Mouse (Mus musculus) cerebellum, postnatal 10 days (tissue): Measurements from ENCODE around the gene Klk10.

Experiments used
- DNase-seq, 2 experiments: peaks; one replicate each; pipeline ENCODE4 v3.0.0; 2021; ENCODE audit warnings: mixed read lengths in 2 of 2

Klk10 gene

DNA sequence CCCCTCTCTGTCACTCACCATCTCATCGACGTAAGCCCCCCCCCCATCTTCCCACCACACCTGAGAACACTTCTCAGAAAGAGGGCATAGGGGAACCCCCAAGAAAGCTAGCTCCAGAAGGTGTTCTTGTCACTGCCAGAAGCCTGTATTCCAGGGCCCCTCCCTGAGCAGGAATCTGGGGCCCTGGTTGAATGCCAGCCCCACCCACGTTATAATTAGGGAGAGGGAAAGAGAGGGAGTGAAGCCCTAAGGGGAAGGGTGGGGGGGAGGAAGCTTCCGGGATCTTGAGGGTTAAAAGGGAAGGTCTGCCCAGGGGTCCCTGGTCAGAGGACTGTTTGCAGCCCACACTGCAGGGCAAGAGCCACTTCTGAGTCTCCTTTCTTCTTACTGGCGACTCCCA lies at the start of gene Klk10:
TSS of gene Klk10 (plus strand) at position 290 of the 400 bp plus-strand sequence.
- DNase-seq: no peak

DNA sequence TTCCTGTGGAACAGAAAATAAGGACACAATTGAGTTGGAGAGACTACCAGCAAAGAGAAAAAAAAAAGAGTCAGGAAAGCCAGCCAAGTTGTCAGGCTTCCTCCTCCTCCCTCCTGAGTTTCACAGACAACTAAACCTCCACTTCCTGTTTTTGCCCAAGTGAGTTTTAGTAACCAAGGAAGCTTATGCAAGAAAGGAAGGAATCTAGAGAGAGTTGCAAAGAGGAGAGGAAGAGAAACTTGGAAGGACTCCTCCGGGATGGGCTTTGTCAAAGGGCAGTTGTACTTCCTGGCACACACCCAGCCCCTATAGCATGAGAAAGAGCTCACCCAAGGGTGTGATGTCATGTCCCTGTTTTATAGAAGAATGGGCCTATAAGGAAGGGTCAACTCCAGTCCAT lies 33.0 kb upstream of the Klk10 start:
- DNase-seq: peak in 1 of 2 experiments; percentile 7

DNA sequence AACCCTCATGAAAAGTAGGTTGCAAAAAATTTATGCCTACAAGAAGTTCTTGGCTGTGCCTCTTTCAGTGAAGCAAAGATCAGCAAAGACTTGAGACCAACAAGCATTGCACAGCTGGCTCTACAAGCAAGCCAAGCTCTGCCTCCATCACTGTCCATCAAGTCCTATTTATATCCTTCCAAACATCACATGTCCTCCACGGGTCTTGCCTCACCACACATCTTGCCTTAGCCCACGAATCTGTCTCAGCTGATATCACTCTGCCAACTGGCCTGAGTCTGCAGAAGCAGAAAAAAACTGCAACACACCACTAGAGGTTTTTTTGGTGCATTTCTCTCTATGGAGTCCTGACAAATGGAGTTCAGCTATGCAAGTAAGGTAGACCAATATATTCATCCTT lies 28.0 kb upstream of the Klk10 start:
- no peak for DNase-seq

DNA sequence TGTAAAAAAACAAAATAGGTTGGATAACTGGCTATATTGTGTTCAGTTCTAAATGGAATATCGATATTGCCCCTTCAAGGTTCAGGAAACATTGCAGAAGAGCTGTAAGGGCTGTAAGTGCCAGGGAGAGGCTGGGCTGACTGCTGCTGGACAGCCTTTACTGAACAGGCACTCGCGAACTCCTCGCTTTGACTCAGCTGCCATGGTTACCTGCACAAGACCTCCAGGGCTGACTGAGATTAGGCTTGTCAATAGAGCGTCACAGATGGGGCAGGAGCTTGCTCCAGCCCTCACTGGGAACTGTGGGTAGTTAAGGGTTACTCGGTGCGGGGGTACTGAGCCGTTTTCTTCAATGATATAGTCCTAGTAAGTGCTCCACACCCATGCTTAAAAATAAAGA lies 14.4 kb upstream of the Klk10 start:
- no peak for DNase-seq

DNA sequence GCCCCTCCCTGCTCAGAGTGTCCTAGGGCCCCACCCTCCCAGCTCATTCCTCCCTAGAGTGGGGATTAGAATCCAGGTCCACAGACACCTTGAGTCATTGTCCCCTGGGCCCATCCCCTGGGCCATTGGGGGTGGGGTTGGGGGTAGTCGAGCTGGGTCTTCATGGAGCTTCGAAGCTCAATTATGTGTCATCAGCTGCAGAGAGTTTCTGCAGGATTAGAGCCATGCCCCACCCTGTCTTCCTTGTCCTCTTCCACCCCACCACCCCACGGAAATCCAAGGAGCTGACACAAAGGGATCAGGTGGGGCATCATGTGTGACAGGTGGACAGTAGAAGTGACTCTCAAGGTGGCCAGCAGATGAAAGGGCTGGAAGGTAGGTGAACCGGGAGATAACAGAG lies 12.2 kb upstream of the Klk10 start, which contains the start of gene Klk12:
TSS of gene Klk12 (plus strand) at position 301 of the 400 bp plus-strand sequence.
- no peak for DNase-seq

DNA sequence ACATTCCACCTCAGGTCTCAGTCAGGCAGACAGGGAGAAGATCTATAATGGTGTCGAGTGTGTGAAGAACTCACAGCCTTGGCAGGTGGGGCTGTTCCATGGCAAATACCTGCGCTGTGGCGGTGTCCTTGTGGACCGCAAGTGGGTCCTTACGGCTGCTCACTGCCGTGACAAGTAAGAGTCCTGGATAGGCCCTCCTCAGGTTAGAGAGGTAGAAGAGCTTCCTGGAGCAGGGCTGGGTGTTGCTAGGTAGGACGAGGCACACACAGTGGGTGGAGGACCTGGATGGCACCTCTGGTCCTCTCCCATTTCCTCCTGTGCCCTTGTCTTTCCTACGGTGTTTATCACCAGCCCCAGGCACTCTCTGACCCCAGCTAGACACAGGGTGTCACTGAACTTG lies 11.2 kb upstream of the Klk10 start:
- no peak for DNase-seq

DNA sequence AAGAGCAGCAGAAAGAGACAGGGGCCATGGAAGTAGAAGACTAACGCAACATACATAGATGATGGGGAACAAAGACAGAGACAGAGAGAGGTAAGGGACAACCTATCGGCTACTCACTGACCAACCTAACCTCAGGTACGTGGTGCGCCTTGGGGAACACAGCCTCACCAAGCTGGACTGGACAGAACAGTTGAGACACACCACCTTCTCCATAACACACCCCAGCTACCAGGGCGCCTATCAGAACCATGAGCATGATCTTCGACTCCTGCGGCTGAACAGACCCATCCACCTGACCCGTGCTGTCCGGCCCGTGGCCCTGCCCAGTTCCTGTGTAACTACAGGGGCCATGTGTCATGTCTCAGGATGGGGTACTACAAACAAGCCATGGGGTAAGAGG lies 10.1 kb upstream of the Klk10 start:
- DNase-seq: no peak

DNA sequence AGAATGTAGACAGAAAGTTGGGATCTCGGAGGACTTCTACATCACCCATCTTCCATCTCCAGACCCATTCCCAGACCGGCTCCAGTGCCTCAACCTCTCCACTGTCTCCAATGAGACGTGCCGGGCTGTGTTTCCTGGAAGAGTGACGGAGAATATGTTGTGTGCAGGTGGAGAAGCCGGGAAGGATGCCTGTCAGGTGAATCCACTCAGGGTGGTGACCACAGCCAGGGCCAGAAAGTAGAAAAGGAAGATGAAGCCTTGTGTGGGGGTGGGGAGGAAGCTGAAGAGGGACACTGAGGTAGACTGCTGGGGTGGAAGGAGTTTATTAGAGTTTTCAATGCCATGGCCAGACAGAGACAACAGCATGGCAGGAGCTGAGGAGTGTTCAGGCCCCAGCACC lies 8.9 kb upstream of the Klk10 start:
- DNase-seq: no peak

DNA sequence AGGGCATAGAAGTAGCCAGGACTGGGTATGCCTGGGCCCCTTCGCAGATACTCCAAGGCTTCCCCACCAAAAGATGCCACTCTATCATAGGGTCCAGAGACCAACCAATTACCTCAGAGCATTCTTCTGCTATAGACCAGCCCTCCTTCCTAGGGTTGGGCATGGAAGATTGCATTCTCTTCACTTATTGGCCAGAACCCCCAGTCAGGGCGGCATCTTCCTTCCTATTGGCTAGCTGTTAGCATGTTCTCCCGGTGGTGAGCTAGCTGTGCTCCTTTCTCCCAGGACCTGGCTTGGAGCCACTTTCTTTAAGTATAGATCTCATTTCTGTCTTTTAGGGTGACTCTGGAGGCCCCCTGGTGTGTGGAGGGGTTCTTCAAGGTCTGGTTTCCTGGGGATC lies 7.9 kb upstream of the Klk10 start:
- DNase-seq: no peak

DNA sequence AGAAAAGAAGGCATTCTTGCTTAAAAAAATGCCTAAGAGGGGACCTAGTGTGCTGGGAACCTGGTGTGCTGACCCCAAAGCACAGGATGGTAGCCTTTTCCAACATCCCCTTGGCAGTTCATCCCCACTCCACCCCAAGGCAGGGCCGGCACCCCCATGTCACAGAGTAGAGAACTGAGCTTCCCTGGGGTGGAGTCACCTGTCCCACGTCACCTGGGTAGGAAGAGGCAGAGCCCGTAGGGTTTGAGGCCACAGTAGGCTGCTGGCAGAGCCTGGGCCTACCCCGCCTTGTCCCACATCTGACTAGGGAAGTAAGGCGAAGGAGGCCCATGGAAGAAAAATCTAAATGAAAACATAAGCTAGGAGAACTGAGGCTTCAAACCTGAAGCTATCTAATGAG lies 6.5 kb upstream of the Klk10 start, which contains the start of gene Klk11:
TSS of gene Klk11 (plus strand) at position 241 of the 400 bp plus-strand sequence.
- DNase-seq: no peak

DNA sequence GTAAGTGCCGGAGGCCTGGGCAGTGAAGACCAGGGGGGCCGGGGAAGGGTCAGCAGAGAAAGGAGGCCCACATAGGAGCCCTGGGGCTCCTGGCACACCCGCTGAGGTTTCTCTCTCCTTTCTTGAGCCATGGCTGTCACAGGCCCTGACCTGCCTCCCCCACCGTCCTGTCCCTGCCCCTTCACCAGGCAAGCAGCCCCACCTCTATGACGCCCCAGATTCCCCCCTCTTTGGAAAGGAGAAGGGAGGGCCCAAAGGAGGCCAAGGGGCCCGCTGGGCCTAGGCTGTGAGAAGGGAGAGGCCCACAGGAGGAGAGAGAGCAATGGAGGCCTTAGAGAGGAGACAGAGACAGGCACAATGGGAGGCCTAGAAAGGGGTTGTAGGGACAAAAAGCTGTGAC lies 6.0 kb upstream of the Klk10 start:
- no peak for DNase-seq

DNA sequence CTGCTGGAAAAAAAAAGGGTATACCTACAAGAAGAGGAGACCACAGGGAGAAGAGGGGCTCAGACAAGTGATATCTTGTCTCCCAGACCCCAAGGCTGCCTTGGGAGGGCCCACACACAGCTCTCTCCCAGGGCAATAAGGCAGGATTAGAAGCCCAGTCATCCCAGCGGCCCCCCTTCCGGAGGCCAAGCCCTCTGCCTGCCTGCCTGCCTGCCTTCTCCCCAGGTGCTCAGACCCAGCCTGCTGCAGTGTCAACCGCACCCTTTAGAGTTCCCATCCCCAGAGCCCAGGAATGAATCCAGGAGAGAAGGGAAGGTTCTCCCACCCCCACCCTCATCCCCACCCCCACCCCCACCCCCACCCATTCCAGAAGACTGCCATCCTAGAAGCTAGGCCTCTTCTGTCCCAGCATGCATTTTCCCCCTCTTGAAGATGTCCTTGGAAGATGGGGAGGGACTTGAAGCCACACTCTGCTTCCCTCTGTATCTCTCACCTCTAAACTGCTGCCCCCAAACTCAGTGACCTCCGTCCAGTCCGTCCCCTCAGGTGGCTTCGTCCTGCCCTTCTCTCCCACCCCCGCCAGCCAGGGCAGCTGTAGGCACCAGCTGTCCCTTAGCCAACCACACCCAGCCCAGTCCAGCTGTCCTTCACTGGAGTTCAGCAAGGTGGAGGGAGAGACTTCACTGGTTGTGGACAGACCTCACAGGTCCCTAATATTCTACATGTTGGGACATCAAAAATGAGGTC lies 5.4 kb upstream of the Klk10 start:
- no peak for DNase-seq

DNA sequence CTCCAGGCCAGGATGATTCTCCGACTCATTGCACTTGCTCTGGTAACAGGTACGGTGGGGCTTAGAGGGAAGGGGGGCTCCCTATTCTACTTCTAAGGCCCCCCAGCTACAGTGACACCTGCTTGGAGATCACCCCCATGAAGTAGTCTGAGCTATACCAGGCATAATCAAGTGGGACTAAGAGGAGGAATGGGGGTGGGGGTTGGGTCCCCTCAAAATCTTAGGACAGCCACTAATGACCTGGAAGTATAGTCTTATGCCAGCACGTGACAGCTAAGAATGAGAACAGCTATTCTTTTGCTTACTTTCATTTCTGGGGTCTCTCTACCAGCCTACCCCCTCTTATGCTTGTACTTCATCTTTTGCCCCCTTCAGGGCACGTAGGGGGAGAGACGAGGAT lies 4.3 kb upstream of the Klk10 start:
- DNase-seq: no peak

DNA sequence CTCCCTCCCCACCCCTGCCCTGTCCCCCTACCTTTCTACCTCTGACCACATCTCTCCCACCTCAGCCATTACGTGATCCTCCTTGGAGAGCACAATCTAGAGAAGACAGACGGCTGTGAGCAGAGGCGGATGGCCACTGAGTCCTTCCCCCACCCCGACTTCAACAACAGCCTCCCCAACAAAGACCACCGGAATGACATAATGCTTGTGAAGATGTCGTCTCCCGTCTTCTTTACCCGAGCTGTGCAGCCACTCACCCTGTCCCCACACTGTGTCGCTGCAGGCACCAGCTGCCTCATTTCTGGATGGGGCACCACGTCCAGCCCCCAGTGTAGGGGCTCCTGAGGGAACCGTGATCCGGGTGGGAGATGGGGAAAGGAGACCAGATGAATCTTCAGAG lies 3.4 kb upstream of the Klk10 start:
- DNase-seq: no peak

DNA sequence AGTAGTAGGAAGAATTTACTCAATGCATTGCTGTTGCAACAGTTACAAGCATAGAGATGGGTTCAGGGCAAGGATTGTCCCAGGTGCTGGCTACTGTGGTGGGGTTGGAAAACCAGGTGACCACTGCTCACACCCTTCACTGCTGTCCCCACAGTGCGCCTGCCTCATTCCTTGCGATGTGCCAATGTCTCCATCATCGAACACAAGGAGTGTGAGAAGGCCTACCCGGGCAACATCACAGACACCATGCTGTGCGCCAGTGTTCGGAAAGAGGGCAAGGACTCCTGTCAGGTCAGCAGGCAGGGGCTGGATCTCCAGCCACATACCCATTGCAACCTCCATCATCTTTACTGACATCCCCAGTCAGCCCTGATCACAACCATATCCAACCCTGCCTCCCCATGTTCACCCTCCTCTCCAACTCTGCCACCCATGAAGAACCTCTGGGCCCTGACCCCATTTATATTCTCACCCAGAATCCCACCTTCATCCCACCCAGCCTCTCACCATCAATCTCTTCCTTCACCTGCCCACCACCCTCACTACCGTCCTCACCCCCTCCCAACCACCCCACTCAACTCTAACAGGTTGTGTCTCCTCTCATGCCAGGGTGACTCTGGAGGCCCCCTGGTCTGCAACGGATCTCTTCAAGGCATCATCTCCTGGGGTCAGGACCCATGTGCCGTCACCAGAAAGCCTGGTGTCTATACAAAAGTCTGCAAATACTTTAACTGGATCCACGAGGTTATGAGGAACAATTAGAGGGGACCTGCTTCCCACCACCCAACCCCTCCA lies 2.5 kb upstream of the Klk10 start:
- DNase-seq: no peak

DNA sequence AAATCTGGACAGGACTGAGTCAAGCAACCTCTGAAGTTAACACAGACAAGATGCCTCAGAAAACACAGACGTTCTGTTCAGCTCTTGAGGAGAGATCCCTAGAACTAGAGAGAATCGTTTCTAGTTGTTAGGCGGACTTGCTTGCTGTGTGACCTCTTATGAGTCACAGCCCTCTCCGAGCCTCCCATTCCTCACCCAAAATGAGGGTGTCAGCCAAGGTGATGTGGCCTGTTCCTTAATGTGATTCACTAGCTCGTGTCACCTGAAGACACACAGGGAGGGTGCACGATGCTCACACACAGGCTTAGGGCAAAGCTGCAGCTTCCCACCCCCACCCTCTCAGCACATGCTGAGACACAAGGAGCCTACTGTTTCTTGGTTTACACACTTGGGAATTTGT lies 594 bp upstream of the Klk10 start:
- no peak for DNase-seq

DNA sequence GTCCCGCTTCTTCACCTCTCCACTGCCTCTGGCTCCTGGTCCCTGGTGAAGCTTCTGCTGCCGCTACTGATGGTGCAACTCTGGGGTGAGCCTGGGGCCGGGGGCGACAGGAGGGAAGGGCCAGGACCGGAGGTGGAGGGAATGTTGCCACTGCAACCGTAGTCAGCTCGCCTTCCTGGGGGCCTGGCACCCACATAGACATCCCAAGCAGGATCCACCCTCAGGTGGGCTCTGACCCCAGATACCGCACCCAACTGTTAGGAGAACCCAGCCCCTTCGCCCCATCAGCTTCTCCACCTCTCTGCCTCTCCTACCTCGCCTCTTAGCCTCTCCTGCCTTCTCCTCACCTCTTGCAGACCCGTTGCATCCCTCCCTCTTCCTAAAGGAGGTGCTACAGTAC lies 706 bp downstream of the Klk10 start:
- DNase-seq: no peak

DNA sequence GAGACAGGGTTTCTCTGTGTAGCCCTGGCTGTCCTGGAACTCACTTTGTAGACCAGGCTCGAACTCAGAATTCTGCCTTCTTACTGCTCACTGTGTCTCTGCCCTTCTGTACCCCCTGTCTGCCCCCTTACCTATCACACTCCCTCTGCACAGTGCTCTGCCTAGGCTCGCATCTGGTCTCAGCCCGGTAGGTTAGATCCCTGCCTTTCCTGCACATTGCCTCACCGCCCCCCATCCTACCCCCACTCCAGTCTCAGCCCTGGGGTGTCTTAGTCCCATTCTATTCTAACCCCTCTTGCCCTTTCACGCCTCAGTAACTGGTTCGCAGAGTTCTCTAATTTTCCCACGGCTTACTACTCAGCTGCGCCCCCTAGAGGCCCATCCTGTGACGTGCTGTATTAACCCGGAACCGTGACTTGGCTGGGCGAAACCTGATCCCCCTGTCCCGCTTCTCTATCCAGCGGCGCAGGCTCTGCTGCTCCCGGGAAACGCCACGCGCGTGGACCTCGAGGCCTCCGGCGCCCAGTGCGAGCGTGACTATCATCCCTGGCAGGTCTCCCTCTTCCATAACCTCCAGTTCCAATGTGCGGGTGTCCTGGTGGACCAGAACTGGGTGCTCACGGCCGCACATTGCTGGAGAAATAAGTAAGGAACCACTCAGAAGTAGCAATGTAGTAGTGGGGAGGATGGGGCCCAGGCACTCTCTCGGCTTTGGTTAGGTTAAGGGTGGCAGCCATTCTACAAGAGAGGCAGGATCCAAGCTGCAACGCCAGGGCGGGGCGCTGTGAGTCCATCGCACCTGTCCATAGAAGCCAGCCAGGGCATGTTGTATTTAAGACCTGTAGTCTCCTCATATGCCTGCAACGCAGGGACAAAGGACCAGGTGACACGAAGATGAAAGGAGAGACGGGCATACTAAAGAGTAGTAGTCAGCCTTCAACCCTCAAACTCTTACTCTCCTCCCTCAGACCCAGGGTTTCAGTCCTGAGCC lies 1.7 kb downstream of the Klk10 start:
- DNase-seq: peak; percentile 79 to 83

DNA sequence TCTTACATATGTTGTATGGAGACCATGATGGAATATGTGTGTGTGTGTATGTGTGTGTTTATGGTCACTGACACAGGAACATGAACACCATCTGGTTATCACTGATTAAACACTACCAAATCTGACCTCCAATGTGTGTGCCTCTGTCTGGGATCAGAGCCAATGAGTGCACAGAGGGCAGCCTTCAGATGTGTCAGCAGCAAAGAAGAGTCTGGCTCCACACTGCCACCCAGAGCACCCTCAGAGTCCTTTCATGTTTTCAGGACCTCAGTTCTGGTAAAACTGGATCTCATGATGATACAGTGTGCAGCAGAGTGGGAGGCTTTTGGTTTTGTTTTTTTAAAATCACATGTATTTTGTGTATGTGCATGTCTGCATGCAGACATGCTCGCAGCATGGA lies 4.5 kb downstream of the Klk10 start:
- DNase-seq: no peak

DNA sequence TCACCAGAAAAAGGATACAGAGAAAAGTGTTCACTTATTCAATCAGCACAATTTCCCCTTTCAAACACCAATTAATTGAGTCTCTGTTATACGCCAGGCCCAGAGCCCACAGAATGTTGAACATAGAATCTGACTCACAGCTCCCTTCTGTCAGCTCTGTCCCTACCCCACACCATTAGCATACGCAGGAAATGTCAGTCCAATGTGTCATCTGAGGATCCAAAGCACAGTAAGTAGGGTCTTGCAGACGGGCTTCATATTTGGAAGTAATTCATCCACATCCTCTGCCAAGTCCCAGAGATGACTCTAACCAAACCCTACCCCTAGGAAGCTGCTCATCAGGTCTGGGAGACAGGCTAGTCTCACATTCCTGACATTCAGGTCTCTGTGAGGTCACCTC lies 7.3 kb downstream of the Klk10 start:
- DNase-seq: no peak

DNA sequence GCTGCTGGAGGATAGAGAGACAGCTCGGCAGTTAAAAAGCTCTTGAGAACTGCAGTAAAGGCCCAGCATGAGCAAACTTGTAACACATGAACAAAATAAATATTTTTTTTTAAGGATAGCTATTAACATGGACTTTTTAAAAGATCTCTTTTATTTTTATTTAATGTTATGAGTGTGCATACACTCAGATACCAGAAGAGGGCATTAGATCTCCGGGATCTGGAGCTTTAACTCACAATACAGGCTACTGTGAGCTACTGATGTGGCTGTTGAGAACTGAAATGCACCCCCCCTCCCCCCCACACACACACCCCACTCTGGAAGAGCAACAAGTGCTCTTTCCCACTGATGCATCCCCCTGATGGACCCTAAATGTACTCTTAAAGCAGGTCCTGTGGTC lies 8.5 kb downstream of the Klk10 start:
- no peak for DNase-seq

DNA sequence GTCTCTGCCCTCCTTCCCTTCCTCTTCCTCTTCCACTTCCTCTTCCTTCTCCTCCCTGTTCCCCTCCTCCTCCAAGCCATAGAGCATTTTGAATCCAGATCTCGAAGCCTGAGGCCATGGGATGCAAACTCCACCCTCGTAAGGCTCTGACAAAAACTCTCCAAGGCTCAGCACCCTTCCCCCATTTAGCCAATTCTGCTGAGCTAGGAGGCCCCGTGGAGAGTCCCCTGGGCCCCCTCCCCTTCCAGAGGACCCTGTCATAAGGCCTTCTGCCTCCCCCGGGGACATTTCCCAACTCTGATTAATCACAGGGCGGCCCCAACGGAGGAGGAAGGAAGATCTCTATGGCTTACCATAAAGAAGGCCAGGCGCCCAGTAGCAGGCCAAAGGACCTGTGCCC lies 10.8 kb downstream of the Klk10 start, which contains the start of gene Klk9:
TSS of gene Klk9 (plus strand) at position 301 of the 400 bp plus-strand sequence.
- DNase-seq: no peak

DNA sequence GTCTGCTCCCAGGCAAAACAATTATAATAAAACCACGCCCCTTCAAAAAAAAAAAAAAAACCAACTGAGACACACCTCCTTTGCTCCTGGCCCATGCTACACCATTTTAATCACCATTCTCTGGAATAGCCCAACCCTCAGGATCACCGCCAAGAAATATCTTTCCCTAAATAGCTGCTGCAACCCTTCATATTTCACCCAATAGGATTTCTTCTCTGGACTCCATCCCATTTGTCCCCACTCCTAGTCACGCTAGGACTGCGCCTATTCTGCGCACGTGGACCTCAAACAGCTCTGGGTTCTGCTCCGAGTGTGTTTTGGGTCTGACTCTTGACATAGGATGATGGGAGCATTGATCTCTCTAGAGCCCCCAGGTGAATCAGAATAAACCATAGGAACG lies 15.5 kb downstream of the Klk10 start:
- no peak for DNase-seq
